Mouse (Mus musculus): Measurements from ENCODE around the gene Mrm2. TPM values are rescaled to one million over a fixed set of nuclear protein-coding genes. Genes with fewer than 3 reads are reported as not detected.

Gene Mrm2
- polyA plus RNA-seq, 1 experiment from 2014 or later = 17.1 TPM

- no peak overlapping the region for H3K9ac ChIP-seq
- H3K4me2 ChIP-seq = no peak overlapping the region
- no peaks in the 10 kb centered on the region for H3K9me3 ChIP-seq
- H3K36me3 ChIP-seq = peaks cover 16% of the 10 kb centered on the region
- no peak overlapping the region for H3K27ac ChIP-seq
- no peak for ATAC-seq (ENCODE audit: insufficient read depth, low FRiP score, low read depth)
- H3K27me3 ChIP-seq (replicated peaks) = no peaks in the 10 kb centered on the region
- H3K4me3 ChIP-seq (replicated peaks) = no peak overlapping the region
- 93% methylated on average over 2 of the region's 2 CpGs for WGBS
- no peaks in the 10 kb centered on the region for H3K4me1 ChIP-seq
Measured at GRCm38 (mm10) chr5:140289161-140289560, 42.5 kb downstream of the Mrm2 start.

- Histone ChIP-seq H3K27me3 (replicated peaks) (no peaks in the 10 kb centered on the region), H3K9ac (no peak overlapping the region), H3K4me1 (no peaks in the 10 kb centered on the region), H3K9me3 (no peaks in the 10 kb centered on the region), H3K4me3 (replicated peaks) (no peak overlapping the region), H3K27ac (no peak overlapping the region), H3K36me3 (peaks cover 18% of the 10 kb centered on the region), H3K4me2 (no peak overlapping the region)
- 79% methylated on average over 3 of the region's 3 CpGs for WGBS
- ATAC-seq (ENCODE audit: insufficient read depth, low FRiP score, low read depth) = no peak
Measured at GRCm38 (mm10) chr5:140288287-140288686, 43.4 kb downstream of the Mrm2 start.

- Histone ChIP-seq H3K4me1 (no peaks in the 10 kb centered on the region), H3K9ac (no peak overlapping the region), H3K4me3 (replicated peaks) (no peak overlapping the region), H3K36me3 (peaks cover 11% of the 10 kb centered on the region; the same call in 1 of the 2 replicates), H3K27me3 (replicated peaks) (no peaks in the 10 kb centered on the region), H3K9me3 (no peaks in the 10 kb centered on the region), H3K27ac (no peak overlapping the region), H3K4me2 (no peak overlapping the region)
- 84% methylated on average over 2 of the region's 2 CpGs for WGBS
- no peak for ATAC-seq (ENCODE audit: insufficient read depth, low FRiP score, low read depth)
Measured at GRCm38 (mm10) chr5:140284761-140285160, 46.9 kb downstream of the Mrm2 start.

GRCm38 (mm10) chr5:140284011-140284410 lies 47.7 kb downstream of the Mrm2 start:
- H3K4me1 ChIP-seq = no peaks in the 10 kb centered on the region
- peaks cover 11% of the 10 kb centered on the region; the same call in 1 of the 2 replicates for H3K36me3 ChIP-seq
- 90% methylated on average over 2 of the region's 2 CpGs for WGBS
- H3K27me3 ChIP-seq (replicated peaks) = no peaks in the 10 kb centered on the region
- ATAC-seq (ENCODE audit: insufficient read depth, low FRiP score, low read depth) = no peak
- H3K4me2 ChIP-seq = no peak overlapping the region
- no peak overlapping the region for H3K4me3 ChIP-seq (replicated peaks)
- H3K9me3 ChIP-seq = no peaks in the 10 kb centered on the region
- H3K27ac ChIP-seq = no peak overlapping the region
- H3K9ac ChIP-seq = no peak overlapping the region

- Histone ChIP-seq H3K27me3 (replicated peaks) (no peaks in the 10 kb centered on the region), H3K9ac (no peak overlapping the region), H3K4me1 (no peaks in the 10 kb centered on the region), H3K27ac (no peak overlapping the region), H3K4me3 (replicated peaks) (no peak overlapping the region), H3K36me3 (peaks cover 11% of the 10 kb centered on the region; the same call in 1 of the 2 replicates), H3K4me2 (no peak overlapping the region), H3K9me3 (no peaks in the 10 kb centered on the region)
- 80% methylated on average over 3 of the region's 3 CpGs for WGBS
- no peak for ATAC-seq (ENCODE audit: insufficient read depth, low FRiP score, low read depth)
Measured at GRCm38 (mm10) chr5:140282900-140283299, 48.8 kb downstream of the Mrm2 start.

- no peaks in the 10 kb centered on the region for H3K9me3 ChIP-seq
- H3K4me3 ChIP-seq (replicated peaks) = no peak overlapping the region
- peaks cover 11% of the 10 kb centered on the region; the same call in 1 of the 2 replicates for H3K36me3 ChIP-seq
- no peak overlapping the region for H3K27ac ChIP-seq
- ATAC-seq (ENCODE audit: insufficient read depth, low FRiP score, low read depth) = no peak
- no peaks in the 10 kb centered on the region for H3K4me1 ChIP-seq
- H3K4me2 ChIP-seq = no peak overlapping the region
- no peak overlapping the region for H3K9ac ChIP-seq
- H3K27me3 ChIP-seq (replicated peaks) = no peaks in the 10 kb centered on the region
- 71% methylated on average over 8 of the region's 8 CpGs for WGBS
Measured at GRCm38 (mm10) chr5:140282376-140282775, 49.3 kb downstream of the Mrm2 start.

- ATAC-seq (ENCODE audit: insufficient read depth, low FRiP score, low read depth) = no peak
- Histone ChIP-seq H3K9ac (no peak overlapping the region), H3K27ac (no peak overlapping the region), H3K4me1 (no peaks in the 10 kb centered on the region), H3K4me2 (no peak overlapping the region), H3K36me3 (peaks cover 7% of the 10 kb centered on the region; the same call in 1 of the 2 replicates), H3K9me3 (no peaks in the 10 kb centered on the region), H3K4me3 (replicated peaks) (no peak overlapping the region), H3K27me3 (replicated peaks) (no peaks in the 10 kb centered on the region)
- 80% methylated on average over 9 of the region's 9 CpGs for WGBS
Measured at GRCm38 (mm10) chr5:140280205-140280604, 51.5 kb downstream of the Mrm2 start.

Other genes starting within 250 kb of the Mrm2 start
- gene Mad1l1, start 10.3 kb downstream of the Mrm2 start, polyA plus RNA-seq (2015; fragmentation: Nextera tagmentation; extraction: Ambion mirVana) = 39.8 and 40.9 TPM in 2 replicates
- gene Nudt1, start 10.2 kb downstream of the Mrm2 start, polyA plus RNA-seq (2015; fragmentation: Nextera tagmentation; extraction: Ambion mirVana) = 41.7 and 42.2 TPM in 2 replicates
- gene Snx8, start 57.4 kb upstream of the Mrm2 start, polyA plus RNA-seq (2015; fragmentation: Nextera tagmentation; extraction: Ambion mirVana) = 16.9 and 17.3 TPM in 2 replicates
- 129 and 141 TPM in 2 replicates for gene Eif3b, start 87.4 kb upstream of the Mrm2 start, polyA plus RNA-seq (2015; fragmentation: Nextera tagmentation; extraction: Ambion mirVana)
- gene Gm4869, start 113.7 kb upstream of the Mrm2 start, polyA plus RNA-seq (2015; fragmentation: Nextera tagmentation; extraction: Ambion mirVana) = not detected in 2 replicates
- 21.1 and 21.7 TPM in 2 replicates for gene Chst12, start 173.7 kb upstream of the Mrm2 start, polyA plus RNA-seq (2015; fragmentation: Nextera tagmentation; extraction: Ambion mirVana)
- 0.23 and 0.39 TPM in 2 replicates for gene Grifin, start 233.2 kb upstream of the Mrm2 start, polyA plus RNA-seq (2015; fragmentation: Nextera tagmentation; extraction: Ambion mirVana)